Mouse (Mus musculus) limb, embryonic 11.5 days (tissue): ENCODE measurements at regions not wholly inside any gene's neighbourhood (a gene's known extent, or its start where the extent isn't known, plus 50 kb on each side); places are given as distances from the start of the nearest gene placed in this dataset.

Experiments
- ATAC-seq: fragments of 200-750 bp; cut with Nextera tagmentation; 2 replicates; pipeline ENCODE4 v1.8.0; 2017; ENCODE audit warnings: low read depth; ENCODE audit not compliant: insufficient number of reproducible peaks, low FRiP score, low TSS enrichment
- DNase-seq: peaks from one replicate; pipeline ENCODE4 v3.0.0-alpha.2; 2015; ENCODE audit warnings: low spot score
- H3K27ac ChIP-seq: fragments of 300-500 bp; sonication (generic); replicated peaks from 2 replicates; pipeline ENCODE4 v1.5.1; 2014; ENCODE audit warnings: low read depth, mild to moderate bottlenecking, low read length
- H3K27me3 ChIP-seq: fragments of 300-500 bp; sonication (generic); 2 replicates; pipeline ENCODE4 v1.6.1; 2014; ENCODE audit warnings: mild to moderate bottlenecking, low read length, mixed read lengths; ENCODE audit not compliant: control insufficient read depth, insufficient read depth
- H3K36me3 ChIP-seq: fragments of 300-500 bp; sonication (generic); 2 replicates; pipeline ENCODE4 v1.6.1; 2014; ENCODE audit warnings: mild to moderate bottlenecking, low read length, moderate library complexity, mixed read lengths; ENCODE audit not compliant: control insufficient read depth, insufficient read depth
- H3K4me1 ChIP-seq: fragments of 300-500 bp; sonication (generic); 2 replicates; pipeline ENCODE4 v1.6.1; 2014; ENCODE audit warnings: low read length, mixed read lengths; ENCODE audit not compliant: control insufficient read depth, insufficient read depth
- H3K4me2 ChIP-seq: fragments of 300-500 bp; sonication (generic); 2 replicates; pipeline ENCODE4 v1.6.1; 2014; ENCODE audit warnings: low read depth, mild to moderate bottlenecking, moderate library complexity; ENCODE audit not compliant: severe bottlenecking
- H3K4me3 ChIP-seq: fragments of 300-500 bp; sonication (generic); 2 replicates; pipeline ENCODE4 v1.5.1; 2014; ENCODE audit warnings: low read depth, low read length
- H3K9ac ChIP-seq: fragments of 300-500 bp; sonication (generic); 2 replicates; pipeline ENCODE4 v1.6.1; 2014; ENCODE audit warnings: mild to moderate bottlenecking, low read length
- H3K9me3 ChIP-seq: fragments of 300-500 bp; sonication (generic); 2 replicates; pipeline ENCODE4 v1.6.1; 2016; ENCODE audit warnings: low read length; ENCODE audit not compliant: control insufficient read depth
- WGBS: fragments of 180-500 bp; shearing (Covaris S2); extraction: QIAGEN DNeasy Blood & Tissue Kit; methylation state at CpG from one replicate; pipeline ENCODE4 v1.1.7; 2014; 5-methylcytosine and 5-hydroxymethylcytosine counted together

GRCm38 (mm10) chr3:20590143-20590542 lies 223.2 kb upstream of the Agtr1b start:
- H3K4me2 ChIP-seq, result no peak overlapping the region
- no peak overlapping the region for H3K27ac ChIP-seq
- H3K9ac ChIP-seq, result no peak overlapping the region
- no peak overlapping the region for H3K4me3 ChIP-seq
- 56% methylated on average over 2 of the region's 2 CpGs for WGBS
- peak; percentile 38 for DNase-seq
- no peak for ATAC-seq
- no peaks in the 10 kb centered on the region for H3K27me3 ChIP-seq
- H3K9me3 ChIP-seq, result no peaks in the 10 kb centered on the region
- H3K36me3 ChIP-seq, result no peaks in the 10 kb centered on the region
- H3K4me1 ChIP-seq, result no peaks in the 10 kb centered on the region

GRCm38 (mm10) chr3:20551563-20551962 lies 184.6 kb upstream of the Agtr1b start:
- no peak overlapping the region for H3K4me3 ChIP-seq
- H3K9ac ChIP-seq, result no peak overlapping the region
- H3K4me2 ChIP-seq, result no peak overlapping the region
- H3K27me3 ChIP-seq, result no peaks in the 10 kb centered on the region
- no peak for ATAC-seq
- H3K27ac ChIP-seq, result no peak overlapping the region
- 47% methylated on average over 2 of the region's 2 CpGs for WGBS
- no peak for DNase-seq
- H3K4me1 ChIP-seq, result no peaks in the 10 kb centered on the region
- H3K36me3 ChIP-seq, result no peaks in the 10 kb centered on the region
- H3K9me3 ChIP-seq, result no peaks in the 10 kb centered on the region

DNA sequence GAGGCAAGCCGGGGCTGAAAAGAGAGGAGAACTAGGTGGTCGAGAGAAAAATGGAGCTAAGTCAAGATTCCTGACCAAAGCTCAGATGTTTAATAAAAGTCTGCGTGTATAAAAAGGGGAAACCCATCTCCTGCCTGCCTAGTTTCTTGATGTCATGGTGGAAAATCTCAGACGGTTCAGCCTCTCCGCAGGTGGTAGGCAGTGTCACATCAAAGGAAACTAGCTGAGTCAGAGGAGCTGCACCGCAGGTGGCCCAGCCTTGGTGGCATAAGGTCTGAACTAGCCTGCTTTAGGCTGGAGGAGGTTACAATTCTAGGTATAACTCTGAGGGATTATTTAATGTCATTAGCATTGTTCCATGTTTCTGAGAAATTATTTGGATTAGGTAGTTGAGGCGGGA lies 177.0 kb upstream of the Agtr1b start:
- H3K4me3 ChIP-seq, result no peak overlapping the region
- no peak for DNase-seq
- ATAC-seq, result no peak

DNA sequence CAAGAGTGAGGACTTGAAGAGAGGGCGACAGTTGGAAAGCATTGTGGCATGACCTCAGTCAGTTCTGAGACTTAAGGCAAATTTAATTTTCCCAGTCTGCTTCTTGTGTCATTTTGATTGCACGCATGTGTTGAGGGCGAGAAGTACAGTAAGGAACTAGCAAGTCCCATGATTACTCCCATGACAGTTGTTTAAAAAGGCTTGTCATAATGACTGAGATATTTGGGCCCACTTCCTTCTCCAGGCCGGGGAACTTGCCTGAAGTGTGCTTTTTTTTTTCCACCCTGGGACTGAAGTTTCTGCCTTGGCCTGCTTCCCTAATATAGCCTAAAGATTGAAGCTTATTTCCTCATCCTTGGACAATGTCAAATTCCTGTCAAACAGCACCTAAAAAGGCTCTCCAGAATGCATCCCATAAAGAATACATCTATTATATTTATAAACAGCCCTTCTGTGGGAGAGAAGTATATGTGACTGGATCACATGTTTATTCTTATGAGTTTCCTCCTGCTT lies 171.6 kb upstream of the Agtr1b start:
- Histone ChIP-seq H3K36me3 (no peaks in the 10 kb centered on the region), H3K4me1 (no peaks in the 10 kb centered on the region), H3K4me3 (no peak overlapping the region), H3K9me3 (no peaks in the 10 kb centered on the region), H3K27me3 (no peaks in the 10 kb centered on the region), H3K27ac (no peak overlapping the region), H3K9ac (no peak overlapping the region), H3K4me2 (no peak overlapping the region)
- WGBS, result 93% methylated on average over 4 of the region's 4 CpGs
- ATAC-seq (no peak), DNase-seq (no peak)

More for the DNA sequence above, 177.0 kb upstream of the Agtr1b start:
- H3K4me1 ChIP-seq, result no peaks in the 10 kb centered on the region
- WGBS, result 72% methylated on average over 7 of the region's 7 CpGs
- no peaks in the 10 kb centered on the region for H3K27me3 ChIP-seq
- H3K4me2 ChIP-seq, result no peak overlapping the region
- H3K9ac ChIP-seq, result no peak overlapping the region
- no peaks in the 10 kb centered on the region for H3K9me3 ChIP-seq
- H3K27ac ChIP-seq, result no peak overlapping the region
- H3K36me3 ChIP-seq, result no peaks in the 10 kb centered on the region

GRCm38 (mm10) chr3:20520738-20521137 lies 153.8 kb upstream of the Agtr1b start:
- H3K4me3 ChIP-seq, result no peak overlapping the region
- no peak overlapping the region for H3K27ac ChIP-seq
- no peak overlapping the region for H3K4me2 ChIP-seq
- DNase-seq (peak; percentile 70), ATAC-seq (no peak)
- WGBS, result 57% methylated on average over 6 of the region's 6 CpGs
- no peaks in the 10 kb centered on the region for H3K27me3 ChIP-seq
- no peaks in the 10 kb centered on the region for H3K9me3 ChIP-seq
- H3K4me1 ChIP-seq, result no peaks in the 10 kb centered on the region
- H3K9ac ChIP-seq, result no peak overlapping the region
- no peaks in the 10 kb centered on the region for H3K36me3 ChIP-seq

DNA sequence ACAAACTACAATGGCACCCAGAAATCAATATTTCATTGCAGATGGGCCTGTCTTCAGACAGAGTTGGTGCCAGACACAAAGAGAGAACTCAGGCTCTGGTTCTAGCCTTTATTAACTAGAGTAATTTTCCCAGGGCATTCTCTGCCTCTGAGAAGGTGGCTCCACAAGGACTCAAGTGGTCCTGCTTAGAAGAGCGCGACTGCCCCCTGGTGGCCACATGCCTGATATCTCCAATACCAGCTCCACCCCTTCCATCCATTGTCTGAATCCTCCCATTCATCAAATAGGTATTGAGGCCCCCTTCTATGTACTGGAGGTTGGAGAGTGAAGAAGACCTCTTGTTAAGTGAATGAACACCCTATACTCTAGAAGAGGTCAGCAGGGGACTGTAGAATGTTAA lies 142.2 kb upstream of the Agtr1b start:
- Histone ChIP-seq H3K9me3 (no peaks in the 10 kb centered on the region), H3K27ac (no peak overlapping the region), H3K9ac (no peak overlapping the region), H3K27me3 (no peaks in the 10 kb centered on the region), H3K4me2 (no peak overlapping the region), H3K36me3 (no peaks in the 10 kb centered on the region), H3K4me3 (no peak overlapping the region), H3K4me1 (no peaks in the 10 kb centered on the region)
- DNase-seq (peak; percentile 90), ATAC-seq (peak; percentile 75; the same call in 1 of the 2 replicates)
- WGBS, result 0% methylated on average over 2 of the region's 2 CpGs

GRCm38 (mm10) chr3:20505546-20505945 lies 138.6 kb upstream of the Agtr1b start:
- 87% methylated on average over 5 of the region's 5 CpGs for WGBS
- Histone ChIP-seq H3K9me3 (no peaks in the 10 kb centered on the region), H3K4me3 (no peak overlapping the region), H3K4me1 (no peaks in the 10 kb centered on the region), H3K9ac (no peak overlapping the region), H3K36me3 (no peaks in the 10 kb centered on the region), H3K27ac (no peak overlapping the region), H3K27me3 (no peaks in the 10 kb centered on the region), H3K4me2 (no peak overlapping the region)
- no peak for ATAC-seq
- DNase-seq, result no peak
